Mouse (Mus musculus) liver, embryonic 13.5 days (tissue): ENCODE measurements around the gene Gskip. TPM values are rescaled to one million over a fixed set of nuclear protein-coding genes. Genes with fewer than 3 reads are reported as not detected.

Experiments used
- ATAC-seq: fragments of 200-750 bp; cut with Nextera tagmentation; 2 replicates; pipeline ENCODE4 v1.8.0; 2017; ENCODE audit warnings: low read depth, mild to moderate bottlenecking, moderate number of reproducible peaks, moderate library complexity
- DNase-seq: peaks from one replicate; pipeline ENCODE4 v3.0.0; 2022
- H3K27ac ChIP-seq: fragments of 300-500 bp; sonication (generic); 2 replicates; pipeline ENCODE4 v1.5.1; 2015; ENCODE audit warnings: moderate library complexity, mild to moderate bottlenecking, inconsistent platforms
- H3K27me3 ChIP-seq: fragments of 300-500 bp; sonication (generic); 2 replicates; pipeline ENCODE4 v1.6.1; 2015; ENCODE audit warnings: mild to moderate bottlenecking, inconsistent platforms
- H3K36me3 ChIP-seq: fragments of 300-500 bp; sonication (generic); 2 replicates; pipeline ENCODE4 v1.6.1; 2015; ENCODE audit warnings: mild to moderate bottlenecking, inconsistent platforms
- H3K4me1 ChIP-seq: fragments of 300-500 bp; sonication (generic); replicated peaks from 2 replicates; pipeline ENCODE4 v1.6.1; 2015; ENCODE audit warnings: inconsistent platforms
- H3K4me2 ChIP-seq: fragments of 300-500 bp; sonication (generic); 2 replicates; pipeline ENCODE4 v1.6.1; 2015; ENCODE audit warnings: inconsistent platforms, mild to moderate bottlenecking, moderate library complexity
- H3K4me3 ChIP-seq: fragments of 300-500 bp; sonication (generic); replicated peaks from 2 replicates; pipeline ENCODE4 v1.5.1; 2015; ENCODE audit warnings: mild to moderate bottlenecking, inconsistent platforms
- H3K9ac ChIP-seq: fragments of 300-500 bp; sonication (generic); 2 replicates; pipeline ENCODE4 v1.6.1; 2015; ENCODE audit warnings: mild to moderate bottlenecking, inconsistent platforms
- H3K9me3 ChIP-seq: fragments of 300-500 bp; sonication (generic); replicated peaks from 2 replicates; pipeline ENCODE4 v1.6.1; 2016; ENCODE audit warnings: inconsistent platforms
- WGBS: fragments of 180-500 bp; shearing (Covaris S2); methylation state at CpG from one replicate; pipeline ENCODE4 v1.1.7; 2015; ENCODE audit not compliant: insufficient replicate concordance; 5-methylcytosine and 5-hydroxymethylcytosine counted together
- polyA plus RNA-seq: library from polyadenylated mRNA; unstranded; fragments of >200 nt; fragmentation: Nextera tagmentation; extraction: Ambion mirVana; gene quantifications from 2 replicates; pipeline ENCODE4 v1.2.1, GENCODE M21; 2015

The Gskip gene
- polyA plus RNA-seq, 1 experiment from 2014 or later = 13.2 TPM

- H3K9me3 ChIP-seq = no peaks in the 10 kb centered on the region
- H3K4me1 ChIP-seq = peaks cover 30% of the 10 kb centered on the region
- DNase-seq (no peak), ATAC-seq (no peak)
- H3K4me3 ChIP-seq = no peak overlapping the region
- H3K27me3 ChIP-seq = no peaks in the 10 kb centered on the region
- 63% methylated on average over 4 of the region's 4 CpGs for WGBS
- 0 out of 2 replicates have a peak, but pooled peaks cover 14% of the 10 kb centered on the region for H3K36me3 ChIP-seq
- no peak overlapping the region for H3K27ac ChIP-seq
- H3K4me2 ChIP-seq = no peak overlapping the region
- no peak overlapping the region for H3K9ac ChIP-seq
Observed at GRCm38 (mm10) chr12:105688546-105688945, 3.9 kb downstream of the Gskip start.

GRCm38 (mm10) chr12:105689435-105689834 is 4.8 kb downstream of the Gskip start:
- 65% methylated on average over 13 of the region's 13 CpGs for WGBS
- ATAC-seq = no peak

GRCm38 (mm10) chr12:105694021-105694420 is 9.4 kb downstream of the Gskip start:
- 88% methylated on average over 2 of the region's 2 CpGs for WGBS
- no peak overlapping the region for H3K4me3 ChIP-seq
- ATAC-seq (no peak), DNase-seq (no peak)
- no peak overlapping the region for H3K27ac ChIP-seq
- 0 out of 2 replicates have a peak, but pooled peaks cover 19% of the 10 kb centered on the region for H3K36me3 ChIP-seq
- no peak overlapping the region for H3K9ac ChIP-seq
- no peaks in the 10 kb centered on the region for H3K27me3 ChIP-seq
- no peaks in the 10 kb centered on the region for H3K4me1 ChIP-seq
- no peak overlapping the region for H3K4me2 ChIP-seq
- no peaks in the 10 kb centered on the region for H3K9me3 ChIP-seq

More at GRCm38 (mm10) chr12:105689435-105689834, 4.8 kb downstream of the Gskip start:
- no peaks in the 10 kb centered on the region for H3K9me3 ChIP-seq
- no peak overlapping the region for H3K27ac ChIP-seq
- no peak overlapping the region for H3K9ac ChIP-seq
- H3K27me3 ChIP-seq = no peaks in the 10 kb centered on the region
- H3K4me1 ChIP-seq = peaks cover 25% of the 10 kb centered on the region
- H3K4me3 ChIP-seq = no peak overlapping the region
- H3K4me2 ChIP-seq = no peak overlapping the region
- H3K36me3 ChIP-seq = 0 out of 2 replicates have a peak, but pooled peaks cover 19% of the 10 kb centered on the region
- no peak for DNase-seq

- no peaks in the 10 kb centered on the region for H3K4me1 ChIP-seq
- no peak overlapping the region for H3K4me2 ChIP-seq
- DNase-seq = no peak
- H3K9ac ChIP-seq = no peak overlapping the region
- no peak for ATAC-seq
- no peak overlapping the region for H3K4me3 ChIP-seq
- no peaks in the 10 kb centered on the region for H3K27me3 ChIP-seq
- 78% methylated on average over 7 of the region's 7 CpGs for WGBS
- H3K36me3 ChIP-seq = peaks cover 21% of the 10 kb centered on the region
- no peaks in the 10 kb centered on the region for H3K9me3 ChIP-seq
- H3K27ac ChIP-seq = no peak overlapping the region
Observed at GRCm38 (mm10) chr12:105695848-105696247, 11.2 kb downstream of the Gskip start.

GRCm38 (mm10) chr12:105697104-105697780 is 12.6 kb downstream of the Gskip start:
- H3K4me2 ChIP-seq = no peak overlapping the region
- H3K9ac ChIP-seq = no peak overlapping the region
- ATAC-seq (no peak), DNase-seq (no peak)
- WGBS = 78% methylated on average over 8 of the region's 8 CpGs
- no peaks in the 10 kb centered on the region for H3K27me3 ChIP-seq
- H3K4me3 ChIP-seq = no peak overlapping the region
- peaks cover 14% of the 10 kb centered on the region for H3K36me3 ChIP-seq
- no peak overlapping the region for H3K27ac ChIP-seq
- H3K9me3 ChIP-seq = no peaks in the 10 kb centered on the region
- H3K4me1 ChIP-seq = no peaks in the 10 kb centered on the region

GRCm38 (mm10) chr12:105700433-105700832 is 15.8 kb downstream of the Gskip start:
- H3K9me3 ChIP-seq = no peaks in the 10 kb centered on the region
- no peak overlapping the region for H3K4me3 ChIP-seq
- no peak overlapping the region for H3K27ac ChIP-seq
- H3K27me3 ChIP-seq = no peaks in the 10 kb centered on the region
- DNase-seq (no peak), ATAC-seq (no peak)
- H3K36me3 ChIP-seq = peaks cover 7% of the 10 kb centered on the region
- H3K4me2 ChIP-seq = no peak overlapping the region
- H3K9ac ChIP-seq = no peak overlapping the region
- H3K4me1 ChIP-seq = peaks cover 5% of the 10 kb centered on the region
- WGBS = 84% methylated on average over 12 of the region's 12 CpGs

- WGBS = 9% methylated on average over 22 of the region's 22 CpGs
- Histone ChIP-seq H3K27me3 (0 out of 2 replicates have a peak, but pooled peaks cover 5% of the 10 kb centered on the region), H3K9ac (peak within 1 kb of the TSS; percentile 17; the same call in 1 of the 2 replicates), H3K9me3 (no peaks in the 10 kb centered on the region), H3K4me3 (peak within 1 kb of the TSS; percentile 27), H3K4me2 (peak within 1 kb of the TSS; percentile 63), H3K4me1 (peaks cover 14% of the 10 kb centered on the region), H3K36me3 (no peaks in the 10 kb centered on the region), H3K27ac (no peak within 1 kb of the TSS)
- peak; percentile 95 for DNase-seq
- peak; percentile 99 for ATAC-seq
Observed at GRCm38 (mm10) chr12:105705799-105706487, 21.3 kb downstream of the Gskip start, which contains the start of gene Ak7. Gene Ak7 (plus strand): TSS chr12:105705976.

- Histone ChIP-seq H3K4me1 (peaks cover 23% of the 10 kb centered on the region), H3K27me3 (peaks cover 4% of the 10 kb centered on the region; the same call in 1 of the 2 replicates), H3K9ac (no peak overlapping the region), H3K9me3 (no peaks in the 10 kb centered on the region), H3K36me3 (no peaks in the 10 kb centered on the region), H3K27ac (no peak overlapping the region), H3K4me2 (peak overlapping the region; percentile 54), H3K4me3 (peak overlapping the region; percentile 23; the same call in 1 of the 2 replicates)
- DNase-seq (peak; percentile 59), ATAC-seq (peak; percentile 75)
- WGBS = 37% methylated on average over 17 of the region's 17 CpGs
Observed at GRCm38 (mm10) chr12:105718616-105719015, 34.0 kb downstream of the Gskip start.

GRCm38 (mm10) chr12:105720196-105720595 is 35.6 kb downstream of the Gskip start:
- ATAC-seq (no peak), DNase-seq (no peak)
- Histone ChIP-seq H3K9me3 (no peaks in the 10 kb centered on the region), H3K4me1 (peaks cover 38% of the 10 kb centered on the region), H3K27ac (no peak overlapping the region), H3K4me3 (no peak overlapping the region), H3K9ac (no peak overlapping the region), H3K36me3 (no peaks in the 10 kb centered on the region), H3K4me2 (no peak overlapping the region), H3K27me3 (peaks cover 2% of the 10 kb centered on the region; the same call in 1 of the 2 replicates)
- WGBS = 64% methylated on average over 3 of the region's 3 CpGs

GRCm38 (mm10) chr12:105721452-105722132 is 37.0 kb downstream of the Gskip start:
- no peak overlapping the region for H3K4me3 ChIP-seq
- no peaks in the 10 kb centered on the region for H3K27me3 ChIP-seq
- ATAC-seq (no peak), DNase-seq (no peak)
- no peaks in the 10 kb centered on the region for H3K36me3 ChIP-seq
- H3K9me3 ChIP-seq = no peaks in the 10 kb centered on the region
- no peak overlapping the region for H3K9ac ChIP-seq
- peaks cover 51% of the 10 kb centered on the region for H3K4me1 ChIP-seq
- no peak overlapping the region for H3K4me2 ChIP-seq
- WGBS = 71% methylated on average over 14 of the region's 14 CpGs
- no peak overlapping the region for H3K27ac ChIP-seq

- H3K36me3 ChIP-seq = no peaks in the 10 kb centered on the region
- peak; percentile 26 for DNase-seq
- no peak overlapping the region for H3K4me2 ChIP-seq
- no peaks in the 10 kb centered on the region for H3K9me3 ChIP-seq
- no peaks in the 10 kb centered on the region for H3K27me3 ChIP-seq
- no peak for ATAC-seq
- no peak overlapping the region for H3K4me3 ChIP-seq
- no peak overlapping the region for H3K27ac ChIP-seq
- no peak overlapping the region for H3K9ac ChIP-seq
- 1% methylated on average over 5 of the region's 5 CpGs for WGBS
- peaks cover 61% of the 10 kb centered on the region for H3K4me1 ChIP-seq
Observed at GRCm38 (mm10) chr12:105722657-105723056, 38.0 kb downstream of the Gskip start.
